Mouse (Mus musculus) frontal cortex, adult 2 months (tissue): ENCODE measurements around the gene Olfr896-ps1. TPM values are rescaled to one million over a fixed set of nuclear protein-coding genes. Genes with fewer than 3 reads are reported as not detected.

ENCODE experiments used
- DNase-seq, 2 experiments: peaks; one replicate each; pipeline ENCODE4 v3.0.0; 2022; ENCODE audit warnings: low spot score in 1 of 2; ENCODE audit errors: extremely low spot score in 1 of 2
- polyA plus RNA-seq: library from polyadenylated mRNA; depleted of rRNA; stranded (reverse); fragments of >200 nt; gene quantifications from 2 replicates; pipeline ENCODE4 v1.2.3, GENCODE M21; 2012; rRNA removed

Olfr896-ps1 gene
- polyA plus RNA-seq, result not detected in 2 replicates

DNA sequence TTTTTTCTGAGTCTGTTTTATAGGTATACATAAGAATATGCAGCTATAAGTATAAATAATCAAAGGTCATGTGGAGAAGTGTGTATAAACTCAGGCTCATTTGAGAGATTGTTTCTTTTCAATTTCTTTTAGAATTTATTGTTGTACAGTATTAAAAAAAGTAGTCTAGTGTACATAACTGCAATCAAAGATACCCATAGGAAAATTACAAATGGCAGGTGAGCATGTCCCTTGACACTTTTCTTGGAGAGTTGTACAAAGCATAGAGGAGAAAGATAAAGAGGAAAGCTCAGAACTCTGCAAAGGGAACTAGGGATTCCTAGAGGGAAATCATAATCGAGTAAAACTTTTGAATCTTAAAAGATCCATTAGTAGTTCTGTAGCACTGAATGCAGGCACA lies at the start of gene Olfr896-ps1:
Gene Olfr896-ps1 (plus strand): TSS at position 301 of the 400 bp plus-strand sequence.
- DNase-seq, result no peak

DNA sequence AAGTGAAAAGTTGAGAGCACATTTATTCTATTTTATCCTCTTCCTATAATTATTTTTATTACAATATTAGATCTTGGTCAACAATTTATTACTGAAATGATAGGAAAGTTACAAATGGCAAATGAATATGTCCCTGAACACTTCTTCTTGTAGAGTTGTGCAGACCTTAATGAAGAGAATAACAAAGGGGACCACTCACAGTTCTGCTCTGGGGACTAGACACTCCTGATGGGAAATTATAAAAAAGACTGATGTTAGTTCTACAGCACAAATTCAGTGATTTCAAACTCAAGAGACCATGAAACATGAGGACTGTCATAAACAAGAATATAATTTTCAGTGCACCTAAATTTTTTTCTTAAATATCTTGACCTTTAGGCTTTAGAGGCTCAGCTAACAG lies 38.4 kb upstream of the Olfr896-ps1 start, which contains the start of gene Olfr143:
Gene Olfr143 (plus strand): TSS at position 301 of the 400 bp plus-strand sequence.
- DNase-seq, result no peak

DNA sequence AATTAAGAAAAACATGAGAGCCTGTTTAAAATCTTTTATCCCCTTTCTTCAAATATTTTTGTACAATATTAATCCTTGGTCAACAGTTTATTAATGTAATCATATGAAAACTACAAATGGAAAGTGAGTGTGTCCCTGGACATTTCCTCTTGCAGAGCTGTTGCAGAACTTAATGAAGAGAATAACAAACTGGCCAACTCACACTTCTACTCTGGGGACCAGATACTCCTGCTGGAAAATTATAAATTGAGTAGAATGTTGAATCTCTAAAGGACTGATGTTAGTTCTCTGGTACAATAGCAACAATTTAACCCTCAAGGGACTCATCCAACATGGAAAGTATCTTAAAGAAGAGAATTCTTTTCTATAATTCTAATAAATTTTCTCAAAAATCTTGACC lies 23.4 kb upstream of the Olfr896-ps1 start, which contains the start of gene Olfr895:
Gene Olfr895 (plus strand): TSS at position 301 of the 400 bp plus-strand sequence.
- DNase-seq, result no peak

DNA sequence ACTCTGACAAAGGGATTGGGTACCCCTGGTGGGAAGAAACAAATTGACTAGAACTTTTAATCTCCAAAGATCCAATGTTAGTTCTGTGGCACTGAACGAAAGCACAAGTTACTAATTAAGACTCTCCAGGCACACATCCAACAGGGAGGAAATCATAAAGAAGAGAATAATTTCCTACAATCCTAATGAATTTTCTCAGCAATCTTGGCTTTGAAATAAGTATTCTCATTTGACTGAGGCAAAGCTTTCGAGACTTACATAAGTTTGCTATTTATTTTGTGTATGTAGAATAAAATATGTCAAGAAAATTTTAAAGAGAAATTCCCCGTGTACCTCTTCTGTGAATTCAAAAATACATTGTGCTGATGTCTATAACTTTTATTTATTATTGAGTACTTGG lies 37.9 kb downstream of the Olfr896-ps1 start, which contains the start of gene Olfr25:
Gene Olfr25 (plus strand): TSS at position 301 of the 400 bp plus-strand sequence.
- DNase-seq, result peak in 1 of 2 experiments; percentile 1

Other genes starting within 250 kb of the Olfr896-ps1 start
- gene Olfr884, start 244.6 kb upstream of the Olfr896-ps1 start, polyA plus RNA-seq, result not detected in 2 replicates
- not detected in 2 replicates for gene Olfr885, start 229.8 kb upstream of the Olfr896-ps1 start, polyA plus RNA-seq
- 0.02 TPM in 1 of 2 replicates, not detected in the other for gene Olfr887, start 207.0 kb upstream of the Olfr896-ps1 start, polyA plus RNA-seq
- gene Olfr888, start 183.0 kb upstream of the Olfr896-ps1 start, polyA plus RNA-seq, result not detected in 2 replicates
- gene Olfr889, start 175.9 kb upstream of the Olfr896-ps1 start, polyA plus RNA-seq, result not detected in 2 replicates
- gene Olfr890, start 148.6 kb upstream of the Olfr896-ps1 start, polyA plus RNA-seq, result not detected in 2 replicates
- not detected in 2 replicates for gene Olfr891, start 110.3 kb upstream of the Olfr896-ps1 start, polyA plus RNA-seq
- not detected in 2 replicates for gene Olfr893, start 82.7 kb upstream of the Olfr896-ps1 start, polyA plus RNA-seq
- not detected in 2 replicates for gene Olfr894, start 73.1 kb upstream of the Olfr896-ps1 start, polyA plus RNA-seq
- not detected in 2 replicates for gene Olfr143, start 38.3 kb upstream of the Olfr896-ps1 start, polyA plus RNA-seq
- gene Olfr895, start 23.3 kb upstream of the Olfr896-ps1 start, polyA plus RNA-seq, result not detected in 2 replicates
- not detected in 2 replicates for gene Olfr25, start 38.0 kb downstream of the Olfr896-ps1 start, polyA plus RNA-seq
- gene Olfr898, start 57.3 kb downstream of the Olfr896-ps1 start, polyA plus RNA-seq, result not detected in 2 replicates
- not detected in 2 replicates for gene Olfr250, start 75.8 kb downstream of the Olfr896-ps1 start, polyA plus RNA-seq
- gene Olfr251, start 86.0 kb downstream of the Olfr896-ps1 start, polyA plus RNA-seq, result not detected in 2 replicates
- not detected in 2 replicates for gene Olfr147, start 110.6 kb downstream of the Olfr896-ps1 start, polyA plus RNA-seq
- gene Olfr901, start 138.3 kb downstream of the Olfr896-ps1 start, polyA plus RNA-seq, result not detected in 2 replicates
- gene Olfr902, start 156.5 kb downstream of the Olfr896-ps1 start, polyA plus RNA-seq, result not detected in 2 replicates
- gene Olfr904, start 172.0 kb downstream of the Olfr896-ps1 start, polyA plus RNA-seq, result not detected in 2 replicates
- not detected in 2 replicates for gene Olfr905, start 180.0 kb downstream of the Olfr896-ps1 start, polyA plus RNA-seq
- not detected in 2 replicates for gene Olfr906, start 196.0 kb downstream of the Olfr896-ps1 start, polyA plus RNA-seq
- gene Olfr907, start 204.7 kb downstream of the Olfr896-ps1 start, polyA plus RNA-seq, result not detected in 2 replicates
- gene Olfr911-ps1, start 230.5 kb downstream of the Olfr896-ps1 start, polyA plus RNA-seq, result not detected in 2 replicates
- gene Olfr910, start 246.7 kb downstream of the Olfr896-ps1 start, polyA plus RNA-seq, result not detected in 2 replicates